8 mouse cellular contexts compared by ENCODE assay signal in genomic region chr5:140735297-140735696, GRCm38 (mm10). TPM values are rescaled to one million over a fixed set of nuclear protein-coding genes. Genes with fewer than 3 reads are reported as not detected.
DNase-seq lines count a peak whose midpoint lies in the region; ATAC-seq and TF ChIP-seq lines count a peak whose summit lies in the region.

No protein-coding gene starts in this region.

- ATAC-seq in embryonic facial prominence, embryonic 14.5 days (ENCODE audit: low read depth), result peak; percentile 42; the same call in 1 of the 2 replicates
- peak; percentile 62; the same call in 1 of the 2 replicates for ATAC-seq in hindbrain, postnatal 0 days
- ATAC-seq in lung, embryonic 16.5 days (ENCODE audit: low read depth), result 0 out of 2 replicates have a peak, but pooled peaks have one; percentile 43
- ATAC-seq in neural tube, embryonic 14.5 days (ENCODE audit: low read depth), result no peak

- H3K9ac ChIP-seq in embryonic facial prominence, embryonic 14.5 days (ENCODE audit: low read depth, low read length), result peak overlapping the region; percentile 49; the same call in 1 of the 2 replicates
- peak overlapping the region; percentile 24; the same call in 1 of the 2 replicates for H3K9ac ChIP-seq in hindbrain, postnatal 0 days (replicated peaks; ENCODE audit: low read length)
- H3K9ac ChIP-seq in lung, embryonic 16.5 days (ENCODE audit: low read length), result no peak overlapping the region; the same call in 1 of the 2 replicates
- no peak overlapping the region for H3K9ac ChIP-seq in neural tube, embryonic 14.5 days (replicated peaks; ENCODE audit: low read depth, low read length)

- peak overlapping the region; percentile 28 for H3K4me3 ChIP-seq in thymus, adult 2 months (ENCODE audit: control insufficient read depth, insufficient read depth, low read length)
- H3K4me3 ChIP-seq in embryonic facial prominence, embryonic 14.5 days (ENCODE audit: low read depth, low read length), result peak overlapping the region; percentile 34
- H3K4me3 ChIP-seq in hindbrain, postnatal 0 days (ENCODE audit: low read length), result peak overlapping the region; percentile 33
- peak overlapping the region; percentile 42 for H3K4me3 ChIP-seq in lung, embryonic 16.5 days (ENCODE audit: low read length)
- H3K4me3 ChIP-seq in neural tube, embryonic 14.5 days (ENCODE audit: low read depth, low read length), result peak overlapping the region; percentile 26

- no peak overlapping the region for H3K27ac ChIP-seq in thymus, adult 2 months (ENCODE audit: control insufficient read depth, insufficient read depth, low read length)
- H3K27ac ChIP-seq in embryonic facial prominence, embryonic 14.5 days (replicated peaks; ENCODE audit: low read depth, low read length), result no peak overlapping the region
- no peak overlapping the region for H3K27ac ChIP-seq in hindbrain, postnatal 0 days
- no peak overlapping the region for H3K27ac ChIP-seq in lung, embryonic 16.5 days (ENCODE audit: low read length)
- no peak overlapping the region for H3K27ac ChIP-seq in neural tube, embryonic 14.5 days (ENCODE audit: low read depth, low read length)

- H3K36me3 ChIP-seq in thymus, adult 2 months (ENCODE audit: control insufficient read depth, insufficient read depth, low read length), result no peaks in the 10 kb centered on the region
- no peaks in the 10 kb centered on the region for H3K36me3 ChIP-seq in embryonic facial prominence, embryonic 14.5 days (ENCODE audit: control insufficient read depth, insufficient read depth, low read length)
- no peaks in the 10 kb centered on the region for H3K36me3 ChIP-seq in hindbrain, postnatal 0 days (ENCODE audit: insufficient read depth, low read length)
- no peaks in the 10 kb centered on the region for H3K36me3 ChIP-seq in lung, embryonic 16.5 days (ENCODE audit: control insufficient read depth, insufficient read depth, low read length)
- H3K36me3 ChIP-seq in neural tube, embryonic 14.5 days (ENCODE audit: control insufficient read depth, insufficient read depth, low read length), result no peaks in the 10 kb centered on the region

- TF ChIP-seq CTCF in thymus, adult 2 months (IDR thresholded peaks at IDR 0.05; ENCODE audit: borderline replicate concordance, control insufficient read depth, extremely low read depth, insufficient read depth, low read length, poor library complexity), result no peak
- no peak for TF ChIP-seq CTCF in hindbrain, postnatal 0 days (IDR thresholded peaks at IDR 0.05; ENCODE audit: low read depth)

- 2% methylated on average over 22 of the region's 22 CpGs for WGBS in thymus, adult 2 months
- WGBS in embryonic facial prominence, embryonic 14.5 days, result 0% methylated on average over 15 of the region's 22 CpGs
- WGBS in hindbrain, postnatal 0 days, result under 1% methylated on average over 22 of the region's 22 CpGs
- WGBS in lung, embryonic 16.5 days, result under 1% methylated on average over 22 of the region's 22 CpGs
- whole genome bisulfite sequencing in neural tube, embryonic 14.5 days, result 1% methylated on average over 22 of the region's 22 CpGs

- peaks cover 28% of the 10 kb centered on the region for H3K4me1 ChIP-seq in thymus, adult 2 months (replicated peaks; ENCODE audit: control insufficient read depth, insufficient read depth, low read length)
- peaks cover 4% of the 10 kb centered on the region; the same call in 1 of the 2 replicates for H3K4me1 ChIP-seq in embryonic facial prominence, embryonic 14.5 days (ENCODE audit: control insufficient read depth, insufficient read depth, low read length)
- H3K4me1 ChIP-seq in hindbrain, postnatal 0 days (ENCODE audit: insufficient read depth, low read length), result 0 out of 2 replicates have a peak, but pooled peaks cover 2% of the 10 kb centered on the region
- peaks cover 5% of the 10 kb centered on the region for H3K4me1 ChIP-seq in lung, embryonic 16.5 days (replicated peaks; ENCODE audit: control insufficient read depth, insufficient read depth, low read length)
- peaks cover 5% of the 10 kb centered on the region; the same call in 1 of the 2 replicates for H3K4me1 ChIP-seq in neural tube, embryonic 14.5 days (ENCODE audit: control insufficient read depth, insufficient read depth, low read length)

- no peaks in the 10 kb centered on the region for H3K27me3 ChIP-seq in thymus, adult 2 months (ENCODE audit: control insufficient read depth, insufficient read depth, low read length)
- H3K27me3 ChIP-seq in embryonic facial prominence, embryonic 14.5 days (replicated peaks; ENCODE audit: control insufficient read depth, insufficient read depth, low read length), result peaks cover 24% of the 10 kb centered on the region
- H3K27me3 ChIP-seq in hindbrain, postnatal 0 days (ENCODE audit: insufficient read depth, low read length), result peaks cover 8% of the 10 kb centered on the region; the same call in 1 of the 2 replicates
- peaks cover 15% of the 10 kb centered on the region for H3K27me3 ChIP-seq in lung, embryonic 16.5 days (ENCODE audit: control insufficient read depth, insufficient read depth, low read depth, low read length)
- H3K27me3 ChIP-seq in neural tube, embryonic 14.5 days (ENCODE audit: control insufficient read depth, insufficient read depth, low read length), result peaks cover 14% of the 10 kb centered on the region; the same call in 1 of the 2 replicates

- peak; percentile 16 for DNase-seq in thymus, adult 2 months
- no peak for DNase-seq in thymus, postnatal 10 days (ENCODE audit: low spot score in 2 of 2)
- DNase-seq in embryonic facial prominence, embryonic 14.5 days (ENCODE audit: low spot score), result peak; percentile 49
- DNase-seq in hindbrain, postnatal 0 days (ENCODE audit: low spot score), result no peak
- DNase-seq in layer of hippocampus, postnatal 25 days (ENCODE audit: extremely low spot score in 1 of 2, low spot score in 1 of 2), result no peak
- no peak for DNase-seq in layer of hippocampus, adult 11-12 months (ENCODE audit: low spot score)

- H3K9me3 ChIP-seq in embryonic facial prominence, embryonic 14.5 days (ENCODE audit: control insufficient read depth, low read length), result peaks cover 5% of the 10 kb centered on the region
- no peaks in the 10 kb centered on the region for H3K9me3 ChIP-seq in hindbrain, postnatal 0 days (ENCODE audit: low read length)
- no peaks in the 10 kb centered on the region for H3K9me3 ChIP-seq in lung, embryonic 16.5 days (ENCODE audit: control insufficient read depth, low read length)
- no peaks in the 10 kb centered on the region for H3K9me3 ChIP-seq in neural tube, embryonic 14.5 days (ENCODE audit: control insufficient read depth, low read length)

- no peak for TF ChIP-seq POLR2A in thymus, adult 2 months (IDR thresholded peaks at IDR 0.05; ENCODE audit: control insufficient read depth, extremely low read depth, insufficient read depth, low read length, poor library complexity)

- H3K4me2 ChIP-seq in embryonic facial prominence, embryonic 14.5 days (ENCODE audit: low read depth, low read length), result peak overlapping the region; percentile 62
- H3K4me2 ChIP-seq in hindbrain, postnatal 0 days (ENCODE audit: low read depth, low read length), result peak overlapping the region; percentile 60
- peak overlapping the region; percentile 64 for H3K4me2 ChIP-seq in lung, embryonic 16.5 days (ENCODE audit: low read depth, low read length)
- H3K4me2 ChIP-seq in neural tube, embryonic 14.5 days (ENCODE audit: low read depth, low read length), result peak overlapping the region; percentile 49

RNA-seq across cellular contexts. Expression of gene Amz1, which starts 11.4 kb away (rescaled TPM):
- polyA plus RNA-seq in thymus, adult 2 months (2012; rRNA removed), result 10.6 and 13.7 TPM in 2 replicates
- 0.54 and 0.87 TPM in 2 replicates for polyA plus RNA-seq in embryonic facial prominence, embryonic 14.5 days (2014; fragmentation: Nextera tagmentation; extraction: Ambion mirVana)
- 11.8 and 12.6 TPM in 2 replicates for total RNA-seq in hindbrain, postnatal 0 days (2014; rRNA removed)
- 9.4 and 9.7 TPM in 2 replicates for polyA plus RNA-seq in hindbrain, postnatal 0 days (2015; fragmentation: Nextera tagmentation; extraction: Ambion mirVana)
- polyA plus RNA-seq in lung, embryonic 16.5 days (2015; fragmentation: Nextera tagmentation; extraction: Ambion mirVana), result 1.1 and 1.4 TPM in 2 replicates
- 2.6 and 2.9 TPM in 2 replicates for polyA plus RNA-seq in neural tube, embryonic 14.5 days (2014; fragmentation: Nextera tagmentation; extraction: Ambion mirVana)
- 10 to 100 TPM; 16.0 to 16.5 TPM for total RNA-seq in layer of hippocampus, postnatal 25 days (2021)

RNA-seq across cellular contexts. Expression of gene Brat1, which starts 30.5 kb away (rescaled TPM):
- 65.1 and 69.1 TPM in 2 replicates for polyA plus RNA-seq in thymus, adult 2 months (2012; rRNA removed)
- polyA plus RNA-seq in embryonic facial prominence, embryonic 14.5 days (2014; fragmentation: Nextera tagmentation; extraction: Ambion mirVana), result 17.8 and 21.7 TPM in 2 replicates
- 44.6 and 46.7 TPM in 2 replicates for total RNA-seq in hindbrain, postnatal 0 days (2014; rRNA removed)
- 17.9 and 18.1 TPM in 2 replicates for polyA plus RNA-seq in hindbrain, postnatal 0 days (2015; fragmentation: Nextera tagmentation; extraction: Ambion mirVana)
- 24.4 TPM in 2 replicates for polyA plus RNA-seq in lung, embryonic 16.5 days (2015; fragmentation: Nextera tagmentation; extraction: Ambion mirVana)
- 17.6 and 18.4 TPM in 2 replicates for polyA plus RNA-seq in neural tube, embryonic 14.5 days (2014; fragmentation: Nextera tagmentation; extraction: Ambion mirVana)
- 10 to 100 TPM; 20.5 to 24.4 TPM for total RNA-seq in layer of hippocampus, postnatal 25 days (2021)

RNA-seq across cellular contexts. Expression of gene Iqce, which starts 33.1 kb away (rescaled TPM):
- polyA plus RNA-seq in thymus, adult 2 months (2012; rRNA removed), result 30.0 and 31.5 TPM in 2 replicates
- 17.2 and 25.1 TPM in 2 replicates for polyA plus RNA-seq in embryonic facial prominence, embryonic 14.5 days (2014; fragmentation: Nextera tagmentation; extraction: Ambion mirVana)
- total RNA-seq in hindbrain, postnatal 0 days (2014; rRNA removed), result 19.1 and 43.1 TPM in 2 replicates
- 22.1 and 24.8 TPM in 2 replicates for polyA plus RNA-seq in hindbrain, postnatal 0 days (2015; fragmentation: Nextera tagmentation; extraction: Ambion mirVana)
- polyA plus RNA-seq in lung, embryonic 16.5 days (2015; fragmentation: Nextera tagmentation; extraction: Ambion mirVana), result 20.9 and 21.5 TPM in 2 replicates
- polyA plus RNA-seq in neural tube, embryonic 14.5 days (2014; fragmentation: Nextera tagmentation; extraction: Ambion mirVana), result 26.1 and 29.8 TPM in 2 replicates
- 10 to 100 TPM; 38.5 to 60.6 TPM for total RNA-seq in layer of hippocampus, postnatal 25 days (2021)

Comparison
In these comparisons a context has a peak if more than half of its experiments do, and no peak if none do; other contexts are left out.
1. DNase-seq: peak in thymus, adult 2 months (single experiment) and embryonic facial prominence, embryonic 14.5 days (single experiment); none in thymus, postnatal 10 days (0 of 2), hindbrain, postnatal 0 days (single experiment), layer of hippocampus, postnatal 25 days (0 of 2) and layer of hippocampus, adult 11-12 months (single experiment).
2. H3K9ac ChIP-seq: peak in embryonic facial prominence, embryonic 14.5 days (single experiment) and hindbrain, postnatal 0 days (single experiment); none in lung, embryonic 16.5 days (single experiment) and neural tube, embryonic 14.5 days (single experiment).
3. Peak in every context shown above with its lines, with median percentiles within 50 percentile points of each other: H3K4me3 ChIP-seq and H3K4me2 ChIP-seq.